Mouse (Mus musculus) intestine, embryonic 15.5 days (tissue): ENCODE results near the gene Ergic1. TPM values are rescaled to one million over a fixed set of nuclear protein-coding genes. Genes with fewer than 3 reads are reported as not detected.

Experiments
- ATAC-seq: fragments of 200-750 bp; cut with Nextera tagmentation; 2 replicates; pipeline ENCODE4 v1.8.0; 2017; ENCODE audit warnings: moderate TSS enrichment, moderate library complexity
- H3K27ac ChIP-seq: fragments of 300-500 bp; sonication (generic); 2 replicates; pipeline ENCODE4 v1.5.1; 2015; ENCODE audit warnings: mild to moderate bottlenecking, inconsistent platforms
- H3K27me3 ChIP-seq: fragments of 300-500 bp; sonication (generic); replicated peaks from 2 replicates; pipeline ENCODE4 v1.6.1; 2015; ENCODE audit warnings: inconsistent platforms
- H3K36me3 ChIP-seq: fragments of 300-500 bp; sonication (generic); 2 replicates; pipeline ENCODE4 v1.6.1; 2015; ENCODE audit warnings: inconsistent platforms
- H3K4me1 ChIP-seq: fragments of 300-500 bp; sonication (generic); replicated peaks from 2 replicates; pipeline ENCODE4 v1.6.1; 2015; ENCODE audit warnings: inconsistent platforms
- H3K4me2 ChIP-seq: fragments of 300-500 bp; sonication (generic); replicated peaks from 2 replicates; pipeline ENCODE4 v1.6.1; 2015; ENCODE audit warnings: mild to moderate bottlenecking, inconsistent platforms
- H3K4me3 ChIP-seq: fragments of 300-500 bp; sonication (generic); replicated peaks from 2 replicates; pipeline ENCODE4 v1.5.1; 2015; ENCODE audit warnings: inconsistent platforms
- H3K9ac ChIP-seq: fragments of 300-500 bp; sonication (generic); 2 replicates; pipeline ENCODE4 v1.6.1; 2015; ENCODE audit warnings: inconsistent platforms
- H3K9me3 ChIP-seq: fragments of 300-500 bp; sonication (generic); 2 replicates; pipeline ENCODE4 v1.6.1; 2016; ENCODE audit warnings: inconsistent platforms
- WGBS: fragments of 180-500 bp; shearing (Covaris S2); methylation state at CpG from one replicate; pipeline ENCODE4 v1.1.7; 2015; 5-methylcytosine and 5-hydroxymethylcytosine counted together
- polyA plus RNA-seq: library from polyadenylated mRNA; unstranded; fragments of >200 nt; fragmentation: Nextera tagmentation; extraction: Ambion mirVana; gene quantifications from 2 replicates; pipeline ENCODE4 v1.2.1, GENCODE M21; 2015

Gene Ergic1
- polyA plus RNA-seq, 1 experiment from 2014 or later: 97.0 TPM

- H3K4me3 ChIP-seq: no peak overlapping the region
- H3K9me3 ChIP-seq: no peaks in the 10 kb centered on the region
- H3K4me2 ChIP-seq: no peak overlapping the region
- H3K9ac ChIP-seq: no peak overlapping the region
- no peaks in the 10 kb centered on the region for H3K4me1 ChIP-seq
- H3K27ac ChIP-seq: no peak overlapping the region
- no peaks in the 10 kb centered on the region for H3K27me3 ChIP-seq
- WGBS: 76% methylated on average over 2 of the region's 2 CpGs
- H3K36me3 ChIP-seq: no peaks in the 10 kb centered on the region
- ATAC-seq: no peak
Measured at GRCm38 (mm10) chr17:26689810-26690209, 128.5 kb downstream of the Ergic1 start.

- H3K4me1 ChIP-seq: no peaks in the 10 kb centered on the region
- WGBS: 80% methylated on average over 5 of the region's 5 CpGs
Measured at GRCm38 (mm10) chr17:26690236-26690635, 128.9 kb downstream of the Ergic1 start.

GRCm38 (mm10) chr17:26691110-26691509 lies 129.8 kb downstream of the Ergic1 start:
- H3K27me3 ChIP-seq: no peaks in the 10 kb centered on the region
- no peaks in the 10 kb centered on the region for H3K4me1 ChIP-seq
- 91% methylated on average over 7 of the region's 7 CpGs for WGBS
- no peaks in the 10 kb centered on the region for H3K9me3 ChIP-seq
- H3K4me2 ChIP-seq: no peak overlapping the region
- H3K4me3 ChIP-seq: no peak overlapping the region
- H3K36me3 ChIP-seq: no peaks in the 10 kb centered on the region
- no peak overlapping the region for H3K27ac ChIP-seq
- no peak for ATAC-seq
- no peak overlapping the region for H3K9ac ChIP-seq

More at GRCm38 (mm10) chr17:26690236-26690635, 128.9 kb downstream of the Ergic1 start:
- no peaks in the 10 kb centered on the region for H3K9me3 ChIP-seq
- H3K4me2 ChIP-seq: no peak overlapping the region
- no peak overlapping the region for H3K9ac ChIP-seq
- H3K27ac ChIP-seq: no peak overlapping the region
- H3K4me3 ChIP-seq: no peak overlapping the region
- ATAC-seq: no peak
- no peaks in the 10 kb centered on the region for H3K27me3 ChIP-seq
- no peaks in the 10 kb centered on the region for H3K36me3 ChIP-seq

- no peaks in the 10 kb centered on the region for H3K4me1 ChIP-seq
- 77% methylated on average over 7 of the region's 7 CpGs for WGBS
- ATAC-seq: no peak
- no peak overlapping the region for H3K4me2 ChIP-seq
- no peak overlapping the region for H3K27ac ChIP-seq
- H3K4me3 ChIP-seq: no peak overlapping the region
- H3K36me3 ChIP-seq: peaks cover 6% of the 10 kb centered on the region; the same call in 1 of the 2 replicates
- no peaks in the 10 kb centered on the region for H3K27me3 ChIP-seq
- H3K9me3 ChIP-seq: no peaks in the 10 kb centered on the region
- H3K9ac ChIP-seq: no peak overlapping the region
Measured at GRCm38 (mm10) chr17:26693424-26693823, 132.1 kb downstream of the Ergic1 start.

- H3K27ac ChIP-seq: no peak overlapping the region
- H3K4me1 ChIP-seq: no peaks in the 10 kb centered on the region
- 52% methylated on average over 7 of the region's 7 CpGs for WGBS
- H3K4me3 ChIP-seq: no peak overlapping the region
- no peak overlapping the region for H3K9ac ChIP-seq
- no peaks in the 10 kb centered on the region for H3K27me3 ChIP-seq
- peaks cover 10% of the 10 kb centered on the region for H3K36me3 ChIP-seq
- no peak for ATAC-seq
- no peaks in the 10 kb centered on the region for H3K9me3 ChIP-seq
- H3K4me2 ChIP-seq: no peak overlapping the region
Measured at GRCm38 (mm10) chr17:26694171-26694570, 132.9 kb downstream of the Ergic1 start.

GRCm38 (mm10) chr17:26695193-26695592 lies 133.9 kb downstream of the Ergic1 start:
- H3K36me3 ChIP-seq: peaks cover 12% of the 10 kb centered on the region
- H3K9ac ChIP-seq: no peak overlapping the region
- no peaks in the 10 kb centered on the region for H3K27me3 ChIP-seq
- no peak overlapping the region for H3K4me2 ChIP-seq
- 96% methylated on average over 3 of the region's 3 CpGs for WGBS
- no peak for ATAC-seq
- no peak overlapping the region for H3K4me3 ChIP-seq
- no peak overlapping the region for H3K27ac ChIP-seq
- H3K9me3 ChIP-seq: no peaks in the 10 kb centered on the region
- no peaks in the 10 kb centered on the region for H3K4me1 ChIP-seq

- Histone ChIP-seq H3K9ac (no peak overlapping the region), H3K4me2 (no peak overlapping the region), H3K4me1 (no peaks in the 10 kb centered on the region), H3K27ac (no peak overlapping the region), H3K4me3 (no peak overlapping the region), H3K27me3 (no peaks in the 10 kb centered on the region), H3K36me3 (peaks cover 12% of the 10 kb centered on the region), H3K9me3 (no peaks in the 10 kb centered on the region)
- ATAC-seq: no peak
- WGBS: 91% methylated on average over 5 of the region's 5 CpGs
Measured at GRCm38 (mm10) chr17:26698846-26699245, 137.6 kb downstream of the Ergic1 start.

GRCm38 (mm10) chr17:26699819-26700616 lies 138.7 kb downstream of the Ergic1 start:
- H3K27ac ChIP-seq: no peak overlapping the region
- H3K4me3 ChIP-seq: no peak overlapping the region
- 83% methylated on average over 10 of the region's 10 CpGs for WGBS
- ATAC-seq: peak; percentile 70
- no peaks in the 10 kb centered on the region for H3K27me3 ChIP-seq
- H3K4me2 ChIP-seq: no peak overlapping the region
- no peaks in the 10 kb centered on the region for H3K4me1 ChIP-seq
- no peaks in the 10 kb centered on the region for H3K9me3 ChIP-seq
- H3K36me3 ChIP-seq: peaks cover 12% of the 10 kb centered on the region
- no peak overlapping the region for H3K9ac ChIP-seq

- no peaks in the 10 kb centered on the region for H3K4me1 ChIP-seq
- no peaks in the 10 kb centered on the region for H3K27me3 ChIP-seq
- H3K4me3 ChIP-seq: no peak overlapping the region
- no peak for ATAC-seq
- H3K9me3 ChIP-seq: no peaks in the 10 kb centered on the region
- no peak overlapping the region for H3K27ac ChIP-seq
- H3K9ac ChIP-seq: no peak overlapping the region
- WGBS: 83% methylated on average over 13 of the region's 13 CpGs
- peaks cover 12% of the 10 kb centered on the region for H3K36me3 ChIP-seq
- no peak overlapping the region for H3K4me2 ChIP-seq
Measured at GRCm38 (mm10) chr17:26701565-26701964, 140.3 kb downstream of the Ergic1 start.

GRCm38 (mm10) chr17:26702621-26703020 lies 141.3 kb downstream of the Ergic1 start:
- no peaks in the 10 kb centered on the region for H3K9me3 ChIP-seq
- no peaks in the 10 kb centered on the region for H3K4me1 ChIP-seq
- no peak overlapping the region for H3K9ac ChIP-seq
- H3K36me3 ChIP-seq: peaks cover 12% of the 10 kb centered on the region
- no peak overlapping the region for H3K4me3 ChIP-seq
- H3K27ac ChIP-seq: no peak overlapping the region
- H3K27me3 ChIP-seq: no peaks in the 10 kb centered on the region
- 0 out of 2 replicates have a peak, but pooled peaks have one; percentile 32 for ATAC-seq
- H3K4me2 ChIP-seq: no peak overlapping the region
- 75% methylated on average over 4 of the region's 4 CpGs for whole genome bisulfite sequencing

GRCm38 (mm10) chr17:26703671-26704070 lies 142.4 kb downstream of the Ergic1 start:
- 85% methylated on average over 4 of the region's 4 CpGs for WGBS
- H3K9me3 ChIP-seq: no peaks in the 10 kb centered on the region
- no peak overlapping the region for H3K4me2 ChIP-seq
- peaks cover 7% of the 10 kb centered on the region for H3K36me3 ChIP-seq
- H3K4me3 ChIP-seq: no peak overlapping the region
- no peaks in the 10 kb centered on the region for H3K27me3 ChIP-seq
- no peak overlapping the region for H3K27ac ChIP-seq
- H3K9ac ChIP-seq: no peak overlapping the region
- H3K4me1 ChIP-seq: no peaks in the 10 kb centered on the region
- no peak for ATAC-seq

- H3K9me3 ChIP-seq: no peaks in the 10 kb centered on the region
- no peaks in the 10 kb centered on the region for H3K27me3 ChIP-seq
- no peak overlapping the region for H3K9ac ChIP-seq
- ATAC-seq: no peak
- WGBS: 68% methylated on average over 11 of the region's 11 CpGs
- no peak overlapping the region for H3K4me2 ChIP-seq
- no peaks in the 10 kb centered on the region for H3K4me1 ChIP-seq
- no peak overlapping the region for H3K27ac ChIP-seq
- H3K4me3 ChIP-seq: no peak overlapping the region
- no peaks in the 10 kb centered on the region for H3K36me3 ChIP-seq
Measured at GRCm38 (mm10) chr17:26705463-26706359, 144.4 kb downstream of the Ergic1 start.
